Mouse (Mus musculus) gastrocnemius, postnatal 4 days (tissue): ENCODE data around the gene Diaph2. TPM values are rescaled to one million over a fixed set of nuclear protein-coding genes. Genes with fewer than 3 reads are reported as not detected.
"Not testable (repeated sequence)": the region's sequence is repeated elsewhere in the genome, so short reads cannot be mapped to it uniquely, and the experiment has no call there.

Experiments used
- DNase-seq, 2 experiments: peaks; one replicate each; pipeline ENCODE4 v3.0.0; 2021 to 2022; ENCODE audit warnings: low spot score in 2 of 2, mixed read lengths in 2 of 2
- total RNA-seq, 2 experiments: library from RNA; stranded (reverse); gene quantifications; 2 replicates each; pipeline ENCODE4 v1.2.3; 2021

Gene Diaph2
- total RNA-seq, 2 experiments from 2014 or later: 11.7 to 12.7 TPM

DNA sequence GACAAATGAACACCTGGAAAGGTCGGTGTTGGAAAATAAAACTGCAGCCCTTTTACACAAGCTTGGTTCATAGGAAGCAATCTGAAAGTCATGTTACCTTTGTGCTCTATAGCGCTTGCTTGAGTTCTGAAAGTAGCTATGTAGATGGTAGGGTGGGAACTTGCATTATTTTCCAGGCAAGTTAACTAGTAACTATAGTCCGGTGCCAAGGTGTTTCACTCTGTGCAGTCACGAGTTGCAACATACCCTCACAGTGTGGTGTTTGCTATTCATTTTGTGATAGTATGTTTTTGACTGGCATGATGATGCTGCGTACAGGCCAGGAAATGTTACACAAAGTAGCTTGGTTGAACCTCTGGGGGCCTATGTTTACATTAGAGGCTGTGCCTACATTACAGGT, 34.5 kb downstream of the Diaph2 start:
- no peak for DNase-seq

DNA sequence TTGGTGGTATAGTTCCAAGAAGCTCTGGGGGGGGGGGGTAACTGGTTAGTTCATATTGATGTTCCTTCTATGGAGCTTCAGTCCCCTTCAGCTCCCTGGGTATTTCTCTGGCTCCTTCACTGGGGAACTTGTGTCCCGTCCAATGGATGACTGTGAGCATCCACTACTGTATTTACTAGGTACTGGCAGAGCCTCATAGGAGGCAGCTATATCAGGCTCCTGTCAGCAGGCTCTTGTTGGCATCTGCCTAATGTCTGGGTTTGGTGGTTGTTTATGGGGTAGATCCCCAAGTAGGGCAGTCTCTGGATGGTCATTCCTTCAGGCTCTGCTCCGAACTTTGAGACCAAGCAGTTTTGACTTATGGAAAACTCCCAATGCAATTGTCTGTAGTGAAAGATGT, 50.4 kb downstream of the Diaph2 start:
- not testable (repeated sequence) for DNase-seq

DNA sequence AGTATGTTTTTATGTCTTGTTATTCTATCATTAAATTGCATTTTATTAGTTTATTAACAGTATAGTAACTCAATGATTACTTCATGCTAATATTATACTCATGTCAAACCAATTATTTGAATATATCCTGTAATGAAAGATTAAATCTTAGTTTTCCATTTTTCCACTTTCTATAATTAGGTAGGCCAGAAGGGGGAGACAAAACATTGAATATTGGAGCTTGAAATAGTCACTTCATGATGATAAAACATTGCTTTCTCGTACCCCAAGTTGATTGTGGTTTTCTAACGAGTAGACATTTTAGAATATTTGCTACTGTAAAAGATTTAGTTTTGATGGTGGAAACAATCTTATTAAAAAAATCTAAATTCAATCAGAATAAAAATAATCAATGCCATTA, 82.4 kb downstream of the Diaph2 start:
- no peak for DNase-seq

GRCm38 (mm10) chrX:129833887-129834286, 84.3 kb downstream of the Diaph2 start:
- no peak for DNase-seq

DNA sequence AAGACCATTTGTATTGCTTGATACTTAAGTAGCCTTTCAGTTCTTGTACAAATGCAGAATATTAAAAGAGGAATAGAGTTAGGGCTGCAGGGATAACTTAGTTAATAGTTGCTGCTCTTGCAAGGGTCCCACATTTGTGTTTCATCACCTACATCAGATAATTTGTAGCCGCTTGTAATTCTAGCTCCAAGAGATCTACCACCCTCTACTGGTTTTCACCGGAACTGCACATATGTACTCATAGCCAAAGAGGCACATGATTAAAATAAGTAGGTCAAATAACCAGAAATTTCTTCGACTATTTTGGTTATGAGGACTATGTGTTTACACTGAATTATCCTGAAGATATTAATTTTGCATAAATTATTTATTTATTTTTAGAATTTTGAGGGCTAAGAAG, 134.9 kb downstream of the Diaph2 start:
- DNase-seq: no peak

DNA sequence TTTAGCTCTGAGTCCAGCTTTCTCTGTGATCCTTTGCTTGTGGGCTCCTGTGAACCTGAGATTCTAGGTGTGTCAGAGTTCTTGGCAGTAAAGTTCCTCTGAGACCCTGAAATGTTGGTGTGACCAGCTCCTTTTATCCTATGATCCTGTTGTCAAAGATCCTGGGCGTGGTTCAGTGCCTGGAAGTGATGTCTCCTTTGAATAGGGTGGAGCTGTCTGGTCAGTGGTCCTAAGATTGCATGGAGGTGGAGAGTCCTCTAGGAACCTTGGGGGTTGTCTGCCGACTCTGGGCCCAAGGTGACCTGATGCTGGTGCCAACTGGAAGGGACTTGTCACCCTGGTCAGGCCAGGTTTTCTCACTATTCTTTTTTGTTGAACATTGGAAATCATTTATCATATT, 176.3 kb downstream of the Diaph2 start:
- DNase-seq: no peak

- no peak for DNase-seq
Measured at GRCm38 (mm10) chrX:129974816-129975215, 225.3 kb downstream of the Diaph2 start.

GRCm38 (mm10) chrX:130008210-130008609, 258.7 kb downstream of the Diaph2 start:
- no peak for DNase-seq

DNA sequence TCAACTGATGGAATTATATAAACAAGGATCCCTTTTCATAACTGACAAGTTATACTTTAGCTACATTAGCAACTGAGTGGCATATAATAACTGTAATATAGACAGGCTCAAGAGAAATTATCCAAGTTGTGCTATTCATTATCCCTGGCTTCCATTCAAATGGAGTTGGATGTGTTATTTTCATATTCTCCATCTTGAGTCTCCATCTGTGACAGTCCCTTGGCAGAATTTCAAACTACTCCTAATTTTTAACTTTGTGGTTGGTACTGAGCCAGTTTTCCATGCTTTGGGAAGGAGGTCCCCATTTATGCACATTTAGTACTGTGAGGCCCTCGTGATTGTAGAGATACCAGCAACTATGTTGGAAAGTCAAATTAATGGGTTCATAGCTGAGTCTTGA, 270.2 kb downstream of the Diaph2 start:
- DNase-seq: no peak

- DNase-seq: no peak
Measured at GRCm38 (mm10) chrX:130044525-130044924, 295.0 kb downstream of the Diaph2 start.

- DNase-seq: no peak
Measured at GRCm38 (mm10) chrX:130149216-130149615, 399.7 kb downstream of the Diaph2 start.

DNA sequence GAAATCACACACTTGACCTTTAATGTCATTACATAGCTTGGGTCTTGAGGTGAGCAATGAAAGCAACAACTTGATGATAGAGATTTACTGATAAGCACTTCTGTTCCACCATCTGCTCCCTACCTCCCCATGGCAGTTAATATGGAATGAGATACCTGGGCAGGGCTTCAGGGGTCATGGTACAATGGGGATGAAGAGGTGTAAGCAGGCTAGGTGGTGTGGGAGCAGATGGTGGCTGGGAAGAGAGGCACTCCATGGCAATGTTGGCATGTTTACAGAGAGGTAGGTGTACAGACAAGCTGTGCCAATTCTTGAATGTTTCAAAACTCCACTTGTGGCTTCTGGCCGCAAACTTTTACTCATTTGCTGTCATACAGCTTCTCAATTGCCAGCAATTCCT, 402.6 kb downstream of the Diaph2 start:
- DNase-seq: no peak

- no peak for DNase-seq
Measured at GRCm38 (mm10) chrX:130173126-130173525, 423.6 kb downstream of the Diaph2 start.

- no peak for DNase-seq
Measured at GRCm38 (mm10) chrX:130187891-130188290, 438.3 kb downstream of the Diaph2 start.

DNA sequence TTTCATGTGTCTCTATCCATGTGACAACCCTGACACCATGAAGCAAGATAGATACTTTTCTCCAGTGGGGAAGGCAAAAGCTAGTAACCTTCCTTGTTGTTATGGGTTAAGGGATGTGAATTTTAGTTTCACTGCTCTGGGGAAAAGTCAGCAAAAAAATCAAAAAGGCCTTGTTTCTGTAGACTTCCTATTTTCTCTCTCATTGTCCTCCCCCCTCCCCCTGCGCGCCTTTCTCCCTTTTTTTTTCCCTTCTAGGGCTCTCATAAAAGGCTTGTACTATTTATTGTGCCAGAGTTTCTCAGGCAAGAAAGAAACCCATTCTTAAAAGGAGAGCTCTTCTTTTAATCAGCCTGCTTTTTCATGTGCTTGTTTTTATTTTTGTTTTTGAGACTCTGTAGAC, 438.9 kb downstream of the Diaph2 start:
- no peak for DNase-seq

GRCm38 (mm10) chrX:130189250-130189649, 439.7 kb downstream of the Diaph2 start:
- DNase-seq: no peak

- DNase-seq: not testable (repeated sequence)
Measured at GRCm38 (mm10) chrX:130197412-130197811, 447.9 kb downstream of the Diaph2 start.

GRCm38 (mm10) chrX:130205243-130205642, 455.7 kb downstream of the Diaph2 start:
- no peak for DNase-seq

GRCm38 (mm10) chrX:130212227-130212626, 462.7 kb downstream of the Diaph2 start:
- DNase-seq: no peak

GRCm38 (mm10) chrX:130212759-130213158, 463.2 kb downstream of the Diaph2 start:
- DNase-seq: no peak

DNA sequence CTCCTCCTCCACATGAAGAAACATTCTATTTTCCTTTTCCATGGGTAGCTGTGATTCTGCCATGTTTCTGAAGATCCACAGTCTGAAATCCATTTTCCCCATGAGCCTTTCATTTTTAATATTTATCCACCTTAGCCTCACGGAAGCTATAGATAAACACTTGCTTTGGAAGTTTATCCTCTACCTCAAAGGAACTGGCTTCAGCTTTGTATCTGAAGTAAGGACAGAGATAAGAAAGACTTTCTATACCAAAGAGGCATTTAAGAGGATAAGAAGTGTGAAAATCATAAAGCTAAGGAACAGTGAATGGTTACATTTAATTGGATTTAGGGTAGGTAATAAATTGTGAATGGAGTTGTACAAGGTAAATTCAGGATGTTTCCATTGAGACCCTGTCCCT, 480.5 kb downstream of the Diaph2 start:
- DNase-seq: no peak

DNA sequence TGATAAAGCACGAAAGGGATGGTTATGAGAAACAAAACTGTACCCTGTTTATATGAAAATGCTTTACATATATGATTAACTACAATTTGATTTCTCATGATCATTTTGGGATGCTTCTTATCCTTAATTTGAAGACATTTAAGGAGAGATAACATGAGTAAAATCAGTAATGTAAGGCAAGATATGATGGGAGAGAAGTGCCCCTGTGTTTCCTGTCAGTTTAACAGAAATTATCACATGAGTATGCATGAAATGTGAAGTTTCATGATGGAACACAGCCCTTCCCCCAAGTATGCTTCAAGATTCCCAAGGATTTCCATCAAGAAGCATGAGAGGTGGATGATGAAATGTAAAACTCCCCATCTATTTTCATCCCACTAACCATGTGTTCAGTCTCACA, 485.6 kb downstream of the Diaph2 start:
- no peak for DNase-seq

DNA sequence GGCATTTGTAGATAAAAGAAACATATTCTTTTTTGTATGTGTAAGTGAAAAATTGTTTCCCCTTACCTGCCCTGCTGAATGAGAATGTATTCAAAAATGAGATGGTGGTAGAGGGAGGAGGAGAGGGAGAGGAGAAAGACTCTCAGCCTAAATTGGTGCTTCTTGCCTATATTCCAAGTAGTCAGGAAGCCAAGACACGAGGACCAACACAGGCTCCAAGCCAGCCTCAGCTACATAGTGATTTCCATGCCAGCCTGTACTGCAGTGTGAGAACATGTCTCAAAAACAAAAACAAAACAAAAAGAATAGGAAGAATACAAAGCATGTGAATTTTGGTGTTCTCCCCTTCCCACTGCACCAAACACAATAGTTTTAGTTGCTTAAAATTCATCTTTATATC, 497.1 kb downstream of the Diaph2 start:
- DNase-seq: no peak

DNA sequence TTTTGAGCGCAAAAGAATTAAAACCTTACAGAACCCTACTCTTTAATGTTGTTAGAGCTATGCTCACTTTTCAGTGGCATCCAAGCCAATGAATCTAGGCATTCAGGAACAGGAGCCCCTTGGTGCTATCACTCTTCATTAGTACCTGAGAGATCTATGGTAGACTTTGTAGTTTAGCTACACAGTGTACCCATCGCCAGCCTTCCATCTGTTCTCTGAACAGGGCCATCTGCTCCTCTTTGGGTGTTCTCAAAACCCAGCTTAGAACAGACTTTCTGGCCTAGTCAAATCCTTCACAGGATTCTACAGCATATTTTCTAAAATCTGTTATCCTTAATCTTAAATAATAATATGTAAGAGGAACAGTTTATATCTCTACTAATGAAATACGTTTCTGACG, 504.1 kb downstream of the Diaph2 start:
- DNase-seq: no peak
